In genomic region chr1:163682127-163682526, GRCm38 (mm10) we compare ENCODE assay signal across 35 mouse cellular contexts. TPM values are rescaled to one million over a fixed set of nuclear protein-coding genes. Genes with fewer than 3 reads are reported as not detected.
DNase-seq lines count a peak whose midpoint lies in the region; ATAC-seq and TF ChIP-seq lines count a peak whose summit lies in the region.
"Had no signal": no experiment of that assay in that cellular context is flagged by ENCODE, and none has a peak within 500 bp of the region (broad histone marks: within the 10 kb centered on the region; RNA-seq: fewer than 3 reads in every experiment).

No protein-coding gene starts in this region.

- no peak for ATAC-seq in lung, embryonic 14.5 days (ENCODE audit: insufficient read depth)
- 0 out of 2 replicates have a peak, but pooled peaks have one; percentile 29 for ATAC-seq in stomach, embryonic 16.5 days (ENCODE audit: insufficient read depth, low FRiP score)
- ATAC-seq in megakaryocyte-erythroid progenitor cell, adult 5-6 weeks (replicated peaks; ENCODE audit: low FRiP score, low TSS enrichment, poor library complexity, severe bottlenecking) = no peak
- ATAC-seq: activated CD4-positive, CD25-positive, alpha-beta regulatory T cell, adult 4 months; CD4-positive, CD25-positive, alpha-beta regulatory T cell, adult 4 months; forebrain, embryonic 13.5 days; intestine, embryonic 16.5 days had no signal

- no peak for TF ChIP-seq POLR2A in lung, adult 2 months (IDR thresholded peaks at IDR 0.05; ENCODE audit: borderline replicate concordance, extremely low read depth, low read depth, low read length)
- no peak for TF ChIP-seq POLR2A in embryonic fibroblast, embryonic 13.5 days (IDR thresholded peaks at IDR 0.05; ENCODE audit: low read depth, low read length)

- no peak overlapping the region for H3K9ac ChIP-seq in lung, embryonic 14.5 days
- no peak overlapping the region for H3K9ac ChIP-seq in stomach, embryonic 16.5 days (ENCODE audit: low read length)
- H3K9ac ChIP-seq: embryonic facial prominence, embryonic 15.5 days; forebrain, embryonic 13.5 days; hindbrain, embryonic 13.5 days; liver, embryonic 15.5 days; neural tube, embryonic 15.5 days had no signal

- H3K4me2 ChIP-seq in lung, embryonic 14.5 days = no peak overlapping the region
- no peak overlapping the region for H3K4me2 ChIP-seq in stomach, embryonic 16.5 days (ENCODE audit: low read depth, low read length)
- H3K4me2 ChIP-seq: embryonic facial prominence, embryonic 15.5 days; forebrain, embryonic 13.5 days; heart, embryonic 11.5 days; hindbrain, embryonic 13.5 days; liver, embryonic 15.5 days; neural tube, embryonic 15.5 days had no signal

- DNase-seq in lung, embryonic 14.5 days = peak; percentile 28
- DNase-seq in lung, adult 2 months = no peak
- peak; percentile 16 for DNase-seq in adipocyte (ENCODE audit: low spot score)
- no peak for DNase-seq in cerebellum, postnatal 25 days
- DNase-seq: adrenal gland, adult 8-10 months; cerebellum, adult 8-10 months; cerebellum, postnatal 36 days; embryo, embryonic 11 days; gastrocnemius, postnatal 25 days; heart, adult 11 months; heart, postnatal 36 days; layer of hippocampus, postnatal 36 days; left cerebral cortex, postnatal 4 days; midbrain, embryonic 14.5 days; retina, postnatal 1 day; right cerebral cortex, postnatal 25 days had no signal

- H3K27me3 ChIP-seq in lung, embryonic 14.5 days (ENCODE audit: insufficient read depth, low read length) = no peaks in the 10 kb centered on the region
- no peaks in the 10 kb centered on the region for H3K27me3 ChIP-seq in stomach, embryonic 16.5 days (ENCODE audit: control insufficient read depth, insufficient read depth, low read length)
- H3K27me3 ChIP-seq: embryonic facial prominence, embryonic 15.5 days; forebrain, embryonic 13.5 days; hindbrain, embryonic 13.5 days; liver, embryonic 15.5 days; neural tube, embryonic 15.5 days had no signal

- no peak for TF ChIP-seq CTCF in lung, embryonic 14.5 days (IDR thresholded peaks at IDR 0.05; ENCODE audit: low read depth)
- no peak for TF ChIP-seq CTCF in lung, adult 2 months (IDR thresholded peaks at IDR 0.05; ENCODE audit: insufficient read depth, low read length)
- TF ChIP-seq CTCF in embryonic fibroblast, embryonic 13.5 days (IDR thresholded peaks at IDR 0.05; ENCODE audit: borderline replicate concordance, insufficient read depth, low read length) = no peak

- H3K4me3 ChIP-seq in lung, embryonic 14.5 days (ENCODE audit: low read depth, low read length) = no peak overlapping the region
- no peak overlapping the region for H3K4me3 ChIP-seq in lung, adult 2 months (replicated peaks; ENCODE audit: extremely low read depth, low read depth, low read length)
- no peak overlapping the region for H3K4me3 ChIP-seq in embryonic fibroblast, embryonic 13.5 days (ENCODE audit: insufficient read depth, low read length)
- H3K4me3 ChIP-seq in stomach, embryonic 16.5 days (replicated peaks; ENCODE audit: low read length) = no peak overlapping the region
- H3K4me3 ChIP-seq: embryonic facial prominence, embryonic 15.5 days; forebrain, embryonic 13.5 days; hindbrain, embryonic 13.5 days; liver, embryonic 15.5 days; neural tube, embryonic 15.5 days had no signal

- H3K9me3 ChIP-seq in lung, embryonic 14.5 days (ENCODE audit: low read depth, low read length) = no peaks in the 10 kb centered on the region
- no peaks in the 10 kb centered on the region for H3K9me3 ChIP-seq in stomach, embryonic 16.5 days (replicated peaks; ENCODE audit: control insufficient read depth, low read length)
- H3K9me3 ChIP-seq: embryonic facial prominence, embryonic 15.5 days; forebrain, embryonic 13.5 days; hindbrain, embryonic 13.5 days; liver, embryonic 15.5 days; neural tube, embryonic 15.5 days had no signal

- H3K36me3 ChIP-seq in lung, embryonic 14.5 days (ENCODE audit: insufficient read depth) = no peaks in the 10 kb centered on the region
- H3K36me3 ChIP-seq in stomach, embryonic 16.5 days (ENCODE audit: control insufficient read depth, insufficient read depth, low read length) = no peaks in the 10 kb centered on the region
- H3K36me3 ChIP-seq: embryonic facial prominence, embryonic 15.5 days; hindbrain, embryonic 13.5 days; liver, embryonic 15.5 days; neural tube, embryonic 15.5 days had no signal

- H3K4me1 ChIP-seq in lung, embryonic 14.5 days (ENCODE audit: insufficient read depth) = no peaks in the 10 kb centered on the region
- H3K4me1 ChIP-seq in lung, adult 2 months (ENCODE audit: control insufficient read depth, insufficient read depth, low read length) = no peaks in the 10 kb centered on the region
- H3K4me1 ChIP-seq in embryonic fibroblast, embryonic 13.5 days (ENCODE audit: control insufficient read depth, insufficient read depth, low read length) = 0 out of 2 replicates have a peak, but pooled peaks cover 3% of the 10 kb centered on the region
- H3K4me1 ChIP-seq in stomach, embryonic 16.5 days (ENCODE audit: control insufficient read depth, insufficient read depth, low read length) = no peaks in the 10 kb centered on the region; the same call in 1 of the 2 replicates
- H3K4me1 ChIP-seq: embryonic facial prominence, embryonic 15.5 days; forebrain, embryonic 13.5 days; hindbrain, embryonic 13.5 days; liver, embryonic 15.5 days; neural tube, embryonic 15.5 days had no signal

- H3K27ac ChIP-seq in lung, embryonic 14.5 days (ENCODE audit: low read depth) = no peak overlapping the region
- H3K27ac ChIP-seq in embryonic fibroblast, embryonic 13.5 days (ENCODE audit: insufficient read depth, low read length) = peak overlapping the region; percentile 37
- peak overlapping the region; percentile 28 for H3K27ac ChIP-seq in stomach, embryonic 16.5 days (ENCODE audit: low read length)
- H3K27ac ChIP-seq: embryonic facial prominence, embryonic 15.5 days; forebrain, embryonic 13.5 days; hindbrain, embryonic 13.5 days; liver, embryonic 15.5 days; macrophage; neural tube, embryonic 15.5 days had no signal

- WGBS in lung, embryonic 14.5 days = 29% methylated on average over 3 of the region's 3 CpGs
- 38% methylated on average over 3 of the region's 3 CpGs for WGBS in lung, adult 2 months
- WGBS in stomach, embryonic 16.5 days = 34% methylated on average over 3 of the region's 3 CpGs

RNA-seq across cellular contexts. Expression of gene Mettl11b, which starts 42.9 kb away (rescaled TPM):
- 0.33 and 0.42 TPM in 2 replicates for polyA plus RNA-seq in lung, embryonic 14.5 days (2014; fragmentation: Nextera tagmentation; extraction: Ambion mirVana)
- polyA plus RNA-seq in lung, adult 2 months (2012; rRNA removed) = 0.18 TPM in 1 of 2 replicates, not detected in the other
- not detected in 2 replicates for polyA plus RNA-seq in embryonic fibroblast, embryonic 13.5 days (2011; ENCODE audit: insufficient read length, low read depth, missing spikeins)
- polyA plus RNA-seq in stomach, embryonic 16.5 days (2015; fragmentation: Nextera tagmentation; extraction: Ambion mirVana) = 0.23 TPM in 1 of 2 replicates, not detected in the other
- not detected in 2 replicates for total RNA-seq in megakaryocyte-erythroid progenitor cell, adult 5-6 weeks (2014; fragmentation: Nextera tagmentation)
- total RNA-seq in megakaryocyte-erythroid progenitor cell, adult 5-6 weeks (2017) = not detected in 2 replicates
- total RNA-seq: adrenal gland, adult 8-10 months; liver, adult 2 months had no signal
- polyA plus RNA-seq: activated CD4-positive, CD25-positive, alpha-beta regulatory T cell, adult 4 months; CD4-positive, CD25-positive, alpha-beta regulatory T cell, adult 4 months; heart, embryonic 16.5 days; intestine, embryonic 16.5 days; kidney, embryonic 14.5 days; large intestine, adult 2 months; liver, adult 2 months; macrophage; thymus, postnatal 0 days; urinary bladder, adult 2 months had no signal

Comparison
In these comparisons a context has a peak if more than half of its experiments do, and no peak if none do; other contexts are left out.
1. DNase-seq: peak in lung, embryonic 14.5 days (single experiment) and adipocyte (single experiment); none in lung, adult 2 months (single experiment) and cerebellum, postnatal 25 days (0 of 2).